Mouse (Mus musculus) spleen, adult 2 months (tissue): ENCODE measurements around the gene Pard3. TPM values are rescaled to one million over a fixed set of nuclear protein-coding genes. Genes with fewer than 3 reads are reported as not detected.

Experiments
- DNase-seq, 2 experiments: peaks; one replicate each; pipeline versions ENCODE4 v3.0.0 to v3.0.0-alpha.2; 2012 to 2021; ENCODE audit warnings: low spot score in 2 of 2, low read depth in 1 of 2
- H3K27ac ChIP-seq: fragments of 200-500 bp; 2 replicates; pipeline ENCODE4 v1.5.1; 2012; ENCODE audit warnings: low read length, inconsistent platforms; ENCODE audit not compliant: insufficient read depth
- H3K27me3 ChIP-seq: fragments of 200-500 bp; 2 replicates; pipeline ENCODE4 v1.6.1; 2012; ENCODE audit warnings: mild to moderate bottlenecking, moderate library complexity, low read length, inconsistent platforms; ENCODE audit not compliant: control insufficient read depth, insufficient read depth
- H3K36me3 ChIP-seq: fragments of 200-500 bp; 2 replicates; pipeline ENCODE4 v1.6.1; 2012; ENCODE audit warnings: mild to moderate bottlenecking, low read length, inconsistent platforms; ENCODE audit not compliant: control insufficient read depth, insufficient read depth
- H3K4me1 ChIP-seq: fragments of 200-500 bp; 2 replicates; pipeline ENCODE4 v1.6.1; 2011; ENCODE audit warnings: inconsistent platforms; ENCODE audit not compliant: control insufficient read depth, insufficient read depth, insufficient read length
- H3K4me3 ChIP-seq: fragments of 200-500 bp; 2 replicates; pipeline ENCODE4 v1.5.1; 2011; ENCODE audit warnings: mild to moderate bottlenecking, inconsistent platforms; ENCODE audit not compliant: insufficient read depth, insufficient read length; ENCODE audit errors: extremely low read depth
- CTCF ChIP-seq: fragments of 200-500 bp; IDR thresholded peaks from 2 replicates; pipeline ENCODE4 v1.5.1; 2011; ENCODE audit warnings: mild to moderate bottlenecking, inconsistent platforms; ENCODE audit not compliant: insufficient read depth, insufficient read length, insufficient replicate concordance; ENCODE audit errors: extremely low read depth
- POLR2A ChIP-seq: fragments of 200-500 bp; IDR thresholded peaks from 2 replicates; pipeline ENCODE4 v1.6.1; 2011; ENCODE audit warnings: low read depth, low read length, inconsistent platforms
- WGBS: fragments of 180-500 bp; shearing (Covaris S2); methylation state at CpG from one replicate; pipeline ENCODE4 v1.1.7; 2018; 5-methylcytosine and 5-hydroxymethylcytosine counted together
- polyA plus RNA-seq: library from polyadenylated mRNA; depleted of rRNA; stranded (reverse); fragments of >200 nt; gene quantifications from 2 replicates; pipeline ENCODE4 v1.2.3, GENCODE M21; 2012

Pard3 gene
- polyA plus RNA-seq, 1 experiment, result 3.8 TPM

DNA sequence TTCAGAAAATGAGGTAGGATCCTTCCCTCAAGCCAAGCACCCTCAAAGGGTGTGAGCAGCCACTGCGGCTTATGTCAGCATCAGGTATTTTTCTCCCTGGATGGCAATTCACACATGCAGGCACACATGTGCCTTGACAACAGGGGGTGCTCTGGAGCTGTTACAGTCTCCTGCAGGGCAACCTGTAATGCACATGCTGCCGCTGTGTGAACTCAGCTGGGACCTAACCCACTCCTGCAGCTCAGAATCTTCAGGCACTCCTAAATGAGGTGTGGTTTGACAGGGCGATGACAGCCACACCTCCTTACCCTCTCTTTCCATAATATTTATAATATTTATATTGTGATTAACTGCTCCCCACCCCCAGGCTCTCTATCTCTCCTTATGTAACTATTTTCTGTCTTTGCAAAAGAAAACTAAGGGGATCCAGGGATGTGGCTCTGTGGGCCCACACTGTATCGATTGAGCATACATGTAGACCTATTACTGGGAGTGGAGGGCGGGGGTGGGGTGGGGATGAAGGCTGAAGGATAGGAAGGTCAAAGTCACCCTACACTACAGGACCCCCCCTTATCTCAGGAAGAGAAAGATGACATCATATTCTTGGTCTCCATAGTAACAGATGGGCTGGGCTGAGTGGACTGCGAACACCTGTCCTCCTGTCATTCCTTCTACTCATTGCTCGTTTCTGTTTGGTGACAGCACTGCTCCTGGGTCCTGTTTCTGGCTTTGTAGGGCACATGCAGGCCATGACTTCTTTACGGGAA lies 375.1 kb downstream of the Pard3 start:
- 81% methylated on average over 8 of the region's 8 CpGs for WGBS
- TF ChIP-seq POLR2A (no peak), CTCF (peak; percentile 49; the same call in 1 of the 2 replicates)
- no peak overlapping the region for H3K4me3 ChIP-seq

DNA sequence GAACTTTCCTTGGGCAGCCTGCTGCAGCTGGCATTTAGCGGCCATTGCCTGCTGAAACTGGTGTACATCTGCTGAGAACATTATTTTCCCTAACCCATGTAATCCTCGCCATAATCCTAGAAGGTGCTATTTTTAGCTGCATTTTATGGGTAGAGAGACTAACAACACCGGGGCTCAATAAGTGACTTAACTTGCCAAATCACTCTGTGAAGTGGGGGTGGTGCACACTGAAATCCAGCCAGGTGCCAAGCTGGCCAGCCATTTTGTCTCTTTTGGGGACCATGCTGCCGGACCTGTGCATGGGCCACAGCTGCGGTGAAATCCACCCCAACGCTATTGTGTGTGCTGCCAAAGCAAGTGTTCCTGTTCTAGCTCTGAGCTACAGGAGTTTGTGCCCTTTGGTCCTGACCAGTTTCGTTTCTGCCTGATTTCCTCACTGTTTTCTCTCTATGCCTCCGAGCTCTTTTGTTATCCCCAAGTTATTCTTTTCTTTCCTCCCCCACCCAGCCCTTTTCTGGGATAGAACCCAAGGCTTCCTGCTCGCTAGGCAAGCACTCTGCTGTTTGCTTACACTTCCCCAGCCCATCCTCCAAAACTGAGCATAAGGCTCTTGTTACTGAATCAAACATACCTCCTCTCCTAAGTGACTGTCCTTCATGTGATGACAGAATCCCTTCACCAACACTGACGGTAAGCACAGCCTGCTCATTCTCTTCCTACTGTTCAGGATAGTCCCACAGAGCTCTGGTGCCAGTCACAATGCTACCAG lies 375.9 kb downstream of the Pard3 start:
- no peak for DNase-seq
- Histone ChIP-seq H3K36me3 (no peaks in the 10 kb centered on the region), H3K27ac (no peak overlapping the region), H3K27me3 (no peaks in the 10 kb centered on the region), H3K4me3 (no peak overlapping the region; the same call in 1 of the 2 replicates), H3K4me1 (no peaks in the 10 kb centered on the region)
- TF ChIP-seq POLR2A, result no peak
- TF ChIP-seq CTCF, result no peak
- WGBS, result 74% methylated on average over 10 of the region's 10 CpGs

More for the DNA sequence above, 375.1 kb downstream of the Pard3 start:
- Histone ChIP-seq H3K36me3 (no peaks in the 10 kb centered on the region), H3K27me3 (no peaks in the 10 kb centered on the region), H3K27ac (no peak overlapping the region), H3K4me1 (no peaks in the 10 kb centered on the region)
- peak in 1 of 2 experiments; percentile 50 for DNase-seq

DNA sequence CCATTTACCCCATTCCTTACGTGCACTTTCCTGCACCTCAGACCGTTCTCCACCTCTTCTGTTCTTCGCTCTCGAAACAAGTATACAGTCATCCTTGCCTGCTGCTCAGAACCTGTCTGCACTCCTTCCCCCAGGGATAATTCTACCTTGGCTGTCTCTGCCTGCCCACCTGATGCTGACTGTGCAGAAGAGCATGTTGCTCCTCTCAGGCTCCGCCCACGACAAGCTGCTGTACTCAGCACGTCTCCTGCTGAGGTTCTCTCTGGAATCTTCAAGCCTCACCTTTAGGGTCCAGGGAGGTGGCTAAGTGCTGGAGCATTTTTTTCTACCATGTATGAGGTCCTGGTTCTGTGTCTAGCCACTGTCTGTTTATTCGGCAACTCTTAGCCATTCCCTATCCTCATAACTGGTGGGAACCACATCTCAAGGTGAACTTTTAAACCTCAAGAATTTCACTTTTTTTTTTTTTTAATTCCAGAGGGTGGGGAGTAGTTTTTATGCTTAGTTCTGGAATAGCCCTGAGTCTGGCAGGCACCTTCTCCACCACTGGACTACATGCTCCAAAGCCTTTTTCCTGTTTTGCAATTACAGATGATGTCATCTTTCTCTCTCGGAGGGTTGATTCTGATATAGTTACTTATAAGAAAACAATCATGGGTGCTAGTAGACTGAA lies 376.6 kb downstream of the Pard3 start:
- WGBS, result 76% methylated on average over 9 of the region's 9 CpGs

DNA sequence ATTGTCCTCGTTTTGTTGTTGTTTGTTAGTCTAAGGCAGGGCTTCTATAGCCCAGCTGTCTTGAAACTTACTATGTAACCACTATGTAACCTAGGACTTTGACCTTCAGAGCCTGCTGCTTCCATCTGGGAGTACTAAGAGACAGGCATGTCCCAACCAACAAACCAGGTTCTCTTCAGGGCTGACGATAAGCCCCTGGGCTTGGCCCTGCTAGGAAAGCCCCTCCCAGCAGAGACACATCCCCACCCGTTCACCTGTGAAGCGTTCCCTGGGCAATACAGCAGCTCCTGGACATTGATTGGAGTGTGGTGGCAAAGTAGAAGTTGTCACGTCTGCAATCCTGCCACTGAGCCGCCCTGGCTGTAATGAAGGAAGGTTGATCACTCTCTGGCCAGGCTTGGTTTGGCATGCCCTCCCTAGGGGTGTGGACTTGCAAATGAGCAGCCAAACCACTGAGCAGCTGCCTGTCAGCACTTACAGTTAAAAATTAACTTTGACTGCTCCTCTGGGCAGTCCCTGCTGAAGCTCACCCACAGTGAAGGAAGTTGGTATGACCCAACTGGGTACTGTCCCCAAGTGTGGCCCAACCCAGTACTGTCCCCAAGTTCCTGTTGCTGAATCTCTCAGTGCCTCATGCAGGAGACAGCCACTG lies 377.3 kb downstream of the Pard3 start:
- TF ChIP-seq CTCF (no peak), POLR2A (peak; percentile 62)
- peak overlapping the region; percentile 59 for H3K4me3 ChIP-seq
- H3K4me1 ChIP-seq, result no peaks in the 10 kb centered on the region
- no peaks in the 10 kb centered on the region for H3K36me3 ChIP-seq
- DNase-seq, result peak; percentile 56 to 69
- no peaks in the 10 kb centered on the region for H3K27me3 ChIP-seq
- H3K27ac ChIP-seq, result peak overlapping the region; percentile 66; the same call in 1 of the 2 replicates
- 43% methylated on average over 6 of the region's 6 CpGs for WGBS

More for the DNA sequence above, 376.6 kb downstream of the Pard3 start:
- Histone ChIP-seq H3K27me3 (no peaks in the 10 kb centered on the region), H3K36me3 (no peaks in the 10 kb centered on the region), H3K4me3 (peak overlapping the region; percentile 59), H3K27ac (no peak overlapping the region), H3K4me1 (no peaks in the 10 kb centered on the region)
- no peak for DNase-seq
- TF ChIP-seq CTCF, result no peak
- no peak for TF ChIP-seq POLR2A

DNA sequence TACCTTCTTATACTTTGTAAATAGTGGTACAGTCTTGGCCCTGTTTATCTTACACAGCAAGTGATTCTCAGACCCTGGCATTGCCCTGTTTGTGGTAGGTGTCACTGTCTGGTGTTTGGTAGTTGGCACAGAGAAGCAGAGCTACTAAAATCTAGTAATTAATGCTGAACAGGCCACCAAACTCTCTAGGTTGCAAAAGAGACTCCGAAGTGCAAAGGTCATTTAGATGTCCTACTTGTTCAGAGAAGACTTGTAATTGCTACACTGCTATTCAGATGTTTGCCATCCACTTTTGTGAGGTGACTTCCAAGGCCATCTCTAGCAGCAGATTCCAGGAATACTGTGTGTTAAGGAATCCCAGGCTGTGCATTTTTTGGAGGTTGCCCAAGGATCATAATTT lies 383.7 kb downstream of the Pard3 start:
- H3K4me1 ChIP-seq, result no peaks in the 10 kb centered on the region; the same call in 1 of the 2 replicates
- H3K27ac ChIP-seq, result no peak overlapping the region
- no peaks in the 10 kb centered on the region for H3K36me3 ChIP-seq
- H3K27me3 ChIP-seq, result no peaks in the 10 kb centered on the region
- WGBS, result 98% methylated on average over 1 of the region's 1 CpGs
- H3K4me3 ChIP-seq, result no peak overlapping the region
- no peak for DNase-seq
- no peak for TF ChIP-seq CTCF
- TF ChIP-seq POLR2A, result no peak

DNA sequence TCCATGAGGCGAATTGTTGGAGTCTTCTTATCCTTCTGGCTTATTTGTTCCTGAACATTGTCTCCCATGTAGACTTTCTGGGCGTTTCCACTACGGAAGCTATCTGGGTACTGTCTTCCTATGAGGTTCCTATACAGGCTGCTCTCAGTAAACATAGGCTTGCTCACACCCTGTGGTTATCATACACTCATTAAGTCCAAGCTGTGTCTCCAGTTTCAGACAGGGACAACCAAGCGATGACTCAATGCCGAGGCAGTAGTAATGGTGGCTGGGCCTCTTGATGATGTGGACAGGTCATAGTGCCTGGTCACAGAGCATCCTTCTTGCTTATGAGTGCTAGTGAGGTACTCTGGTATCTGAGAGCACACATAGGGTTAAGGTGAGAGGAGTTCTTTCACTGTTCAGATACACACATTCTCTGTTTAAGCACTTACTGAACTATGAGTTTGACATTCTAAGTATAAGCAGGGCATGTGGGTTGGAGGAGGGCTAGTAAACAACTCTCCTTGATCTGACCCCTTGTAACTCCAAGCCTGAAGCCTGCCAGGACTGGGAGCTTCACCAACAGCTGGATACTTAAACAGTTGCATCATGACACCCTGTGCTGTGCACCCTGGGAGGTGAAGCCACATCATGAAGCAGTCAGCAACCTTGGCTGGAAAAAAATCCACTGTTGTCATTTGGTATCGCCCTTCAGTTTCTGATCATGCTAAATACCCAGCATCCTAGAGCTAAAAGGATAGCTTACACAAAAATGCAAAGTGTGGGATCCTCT lies 385.6 kb downstream of the Pard3 start:
- no peak for DNase-seq
- Histone ChIP-seq H3K4me1 (no peaks in the 10 kb centered on the region; the same call in 1 of the 2 replicates), H3K27me3 (no peaks in the 10 kb centered on the region), H3K4me3 (no peak overlapping the region), H3K36me3 (no peaks in the 10 kb centered on the region), H3K27ac (no peak overlapping the region)
- WGBS, result 89% methylated on average over 6 of the region's 6 CpGs
- no peak for TF ChIP-seq POLR2A
- TF ChIP-seq CTCF, result no peak
